12 mouse cellular contexts compared by ENCODE assay signal in the genomic region with DNA sequence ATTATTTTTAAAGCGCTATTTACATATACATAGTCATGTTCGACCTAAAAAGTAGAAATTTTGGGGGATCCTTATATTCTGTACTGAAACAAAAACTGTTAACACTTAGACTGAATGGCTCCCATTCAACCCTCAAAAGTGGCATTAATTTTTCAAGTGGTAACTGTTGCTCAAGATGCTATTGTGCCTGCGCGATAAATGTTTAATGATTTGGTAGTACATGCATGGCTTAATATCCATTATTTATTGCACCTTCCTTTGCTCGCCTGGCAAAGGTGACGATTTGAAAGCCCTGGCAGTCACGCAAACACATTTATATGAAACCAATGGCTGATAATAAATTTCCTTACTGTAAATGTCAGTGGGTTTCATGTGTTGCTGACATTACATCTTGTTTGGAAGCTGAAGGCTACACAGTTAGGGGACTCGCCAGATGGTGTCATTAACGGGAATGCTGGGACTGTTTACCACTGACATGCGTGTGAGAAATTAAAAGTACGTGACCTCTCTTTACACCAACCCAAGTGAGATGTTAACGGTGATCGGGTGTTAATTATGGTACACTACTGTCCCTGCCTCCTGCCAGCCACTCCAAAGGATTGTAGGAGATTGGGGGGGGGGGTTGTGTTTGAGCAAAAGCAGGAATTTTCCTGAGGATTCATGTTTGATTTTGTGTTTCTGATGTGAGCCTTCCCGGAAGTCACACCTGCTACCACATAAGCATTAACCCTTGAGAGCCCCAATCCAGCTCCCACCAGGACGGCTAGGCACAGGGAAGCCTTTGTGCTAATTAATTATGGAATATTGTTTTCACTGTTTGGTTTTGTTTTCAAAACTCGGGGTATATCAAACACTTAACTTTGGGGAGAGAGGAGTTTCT.
DNase-seq lines count a peak whose midpoint lies in the region; ATAC-seq and TF ChIP-seq lines count a peak whose summit lies in the region.
"Had no signal": no experiment of that assay in that cellular context is flagged by ENCODE, and none has a peak within 500 bp of the region (broad histone marks: within the 10 kb centered on the region; RNA-seq: fewer than 3 reads in every experiment).

No protein-coding gene starts in this region.

- no peak overlapping the region for H3K27ac ChIP-seq in liver, embryonic 14.5 days
- no peak overlapping the region for H3K27ac ChIP-seq in liver, embryonic 11.5 days (ENCODE audit: low read depth, low read length)
- peak overlapping the region; percentile 87 for H3K27ac ChIP-seq in forebrain, embryonic 10.5 days
- no peak overlapping the region for H3K27ac ChIP-seq in intestine, embryonic 15.5 days
- no peak overlapping the region for H3K27ac ChIP-seq in neural tube, embryonic 15.5 days (replicated peaks)

- H3K9ac ChIP-seq in liver, embryonic 14.5 days (replicated peaks): no peak overlapping the region
- H3K9ac ChIP-seq in liver, embryonic 11.5 days (ENCODE audit: low read depth, low read length): no peak overlapping the region
- H3K9ac ChIP-seq in intestine, embryonic 15.5 days: no peak overlapping the region
- H3K9ac ChIP-seq in neural tube, embryonic 15.5 days (replicated peaks): no peak overlapping the region

- DNase-seq in liver, embryonic 14.5 days (ENCODE audit: low read depth in 3 of 3, low spot score in 3 of 3): no peak
- no peak for DNase-seq in liver, embryonic 11.5 days (ENCODE audit: low spot score)
- DNase-seq in forebrain, embryonic 10.5 days (ENCODE audit: extremely low spot score, low spot score): no peak
- no peak for DNase-seq in right cerebral cortex, postnatal 36 days (ENCODE audit: low spot score in 2 of 2)
- DNase-seq in left cerebral cortex, adult 8-10 months (ENCODE audit: low spot score in 2 of 2): no peak
- no peak for DNase-seq in left cerebral cortex, postnatal 14 days (ENCODE audit: low spot score in 2 of 2)
- DNase-seq: adrenal gland, adult 2 months; cerebellum, adult 9-10 months; thymus, adult 2 months had no signal

- no peaks in the 10 kb centered on the region for H3K4me1 ChIP-seq in liver, embryonic 14.5 days (replicated peaks; ENCODE audit: control insufficient read depth in 2 of 2, insufficient read depth in 2 of 2, low read length in 1 of 2)
- no peaks in the 10 kb centered on the region for H3K4me1 ChIP-seq in liver, embryonic 11.5 days (replicated peaks; ENCODE audit: control insufficient read depth, insufficient read depth, low read length)
- peaks cover 74% of the 10 kb centered on the region for H3K4me1 ChIP-seq in forebrain, embryonic 10.5 days
- no peaks in the 10 kb centered on the region for H3K4me1 ChIP-seq in intestine, embryonic 15.5 days (replicated peaks)
- H3K4me1 ChIP-seq in neural tube, embryonic 15.5 days: peaks cover 24% of the 10 kb centered on the region

- ATAC-seq in liver, embryonic 14.5 days (ENCODE audit: insufficient read depth): no peak
- no peak for ATAC-seq in liver, embryonic 11.5 days (replicated peaks; ENCODE audit: low FRiP score)
- no peak for ATAC-seq in intestine, embryonic 15.5 days
- ATAC-seq in neural tube, embryonic 15.5 days (ENCODE audit: low FRiP score): peak; percentile 67

- no peaks in the 10 kb centered on the region for H3K9me3 ChIP-seq in liver, embryonic 14.5 days (ENCODE audit: control insufficient read depth, low read length)
- H3K9me3 ChIP-seq in liver, embryonic 11.5 days (ENCODE audit: control insufficient read depth, low read length): no peaks in the 10 kb centered on the region
- no peaks in the 10 kb centered on the region for H3K9me3 ChIP-seq in forebrain, embryonic 10.5 days
- no peaks in the 10 kb centered on the region for H3K9me3 ChIP-seq in intestine, embryonic 15.5 days
- H3K9me3 ChIP-seq in neural tube, embryonic 15.5 days (replicated peaks): no peaks in the 10 kb centered on the region

- H3K4me2 ChIP-seq in liver, embryonic 14.5 days (ENCODE audit: low read depth): 0 out of 2 replicates have a peak overlapping the region, but pooled peaks have one; percentile 6
- no peak overlapping the region for H3K4me2 ChIP-seq in liver, embryonic 11.5 days
- H3K4me2 ChIP-seq in intestine, embryonic 15.5 days (replicated peaks): 0 out of 2 replicates have a peak overlapping the region, but pooled peaks have one; percentile 1
- H3K4me2 ChIP-seq in neural tube, embryonic 15.5 days: peak overlapping the region; percentile 40

- no peak for TF ChIP-seq CTCF in liver, embryonic 14.5 days (IDR thresholded peaks at IDR 0.05; ENCODE audit: low read depth)

- intact Hi-C loops in left cerebral cortex, postnatal 14 days (cut with DNase I): no loop called here

- no peaks in the 10 kb centered on the region for H3K27me3 ChIP-seq in liver, embryonic 14.5 days (ENCODE audit: control insufficient read depth, insufficient read depth, low read length)
- no peaks in the 10 kb centered on the region for H3K27me3 ChIP-seq in liver, embryonic 11.5 days (replicated peaks; ENCODE audit: control insufficient read depth, insufficient read depth, low read length)
- H3K27me3 ChIP-seq in forebrain, embryonic 10.5 days (ENCODE audit: poor library complexity, severe bottlenecking): peaks cover 12% of the 10 kb centered on the region; the same call in 1 of the 2 replicates
- H3K27me3 ChIP-seq in intestine, embryonic 15.5 days (replicated peaks): no peaks in the 10 kb centered on the region
- H3K27me3 ChIP-seq in neural tube, embryonic 15.5 days (replicated peaks): no peaks in the 10 kb centered on the region

- no peak for TF ChIP-seq EP300 in liver, embryonic 14.5 days (IDR thresholded peaks at IDR 0.05; ENCODE audit: low read depth)

- 59% methylated on average over 16 of the region's 16 CpGs for WGBS in liver, embryonic 14.5 days (ENCODE audit: insufficient replicate concordance)
- 78% methylated on average over 16 of the region's 16 CpGs for WGBS in liver, embryonic 11.5 days
- WGBS in forebrain, embryonic 10.5 days: 61% methylated on average over 16 of the region's 16 CpGs
- 62% methylated on average over 16 of the region's 16 CpGs for WGBS in intestine, embryonic 15.5 days
- 26% methylated on average over 16 of the region's 16 CpGs for WGBS in neural tube, embryonic 15.5 days

- H3K36me3 ChIP-seq in liver, embryonic 14.5 days (replicated peaks; ENCODE audit: control insufficient read depth, insufficient read depth, low read depth): no peaks in the 10 kb centered on the region
- H3K36me3 ChIP-seq in liver, embryonic 11.5 days (ENCODE audit: control insufficient read depth, insufficient read depth, low read length): no peaks in the 10 kb centered on the region
- H3K36me3 ChIP-seq in forebrain, embryonic 10.5 days (replicated peaks): no peaks in the 10 kb centered on the region
- no peaks in the 10 kb centered on the region for H3K36me3 ChIP-seq in intestine, embryonic 15.5 days
- H3K36me3 ChIP-seq in neural tube, embryonic 15.5 days: no peaks in the 10 kb centered on the region
- H3K36me3 ChIP-seq: G1E had no signal

- H3K4me3 ChIP-seq in liver, embryonic 14.5 days (ENCODE audit: insufficient read depth in 1 of 2, low read depth in 2 of 2, low read length in 2 of 2): no peak overlapping the region
- H3K4me3 ChIP-seq in liver, embryonic 11.5 days (ENCODE audit: low read depth, low read length): no peak overlapping the region
- peak overlapping the region; percentile 24 for H3K4me3 ChIP-seq in forebrain, embryonic 10.5 days
- no peak overlapping the region for H3K4me3 ChIP-seq in intestine, embryonic 15.5 days (replicated peaks)
- peak overlapping the region; percentile 0; the same call in 1 of the 2 replicates for H3K4me3 ChIP-seq in neural tube, embryonic 15.5 days (replicated peaks)

Comparison
In these comparisons a context has a peak if more than half of its experiments do, and no peak if none do; other contexts are left out.
1. H3K4me3 ChIP-seq: peak in forebrain, embryonic 10.5 days (single experiment) and neural tube, embryonic 15.5 days (single experiment); none in liver, embryonic 14.5 days (0 of 2), liver, embryonic 11.5 days (single experiment) and intestine, embryonic 15.5 days (single experiment).